ENCODE assay signal across 7 mouse cellular contexts in genomic region chr2:158673493-158673892, GRCm38 (mm10). TPM values are rescaled to one million over a fixed set of nuclear protein-coding genes. Genes with fewer than 3 reads are reported as not detected.
A peak's percentile ranks its signal among the peaks of the same experiment; 100 is the strongest.
DNase-seq lines count a peak whose midpoint lies in the region; ATAC-seq lines count a peak whose summit lies in the region.

No protein-coding gene starts in this region.

- peak; percentile 48 for ATAC-seq in forebrain, embryonic 14.5 days
- ATAC-seq in monocyte, adult 5-6 weeks (replicated peaks; ENCODE audit: insufficient number of reproducible peaks, low FRiP score, low TSS enrichment, poor library complexity, severe bottlenecking), result no peak
- ATAC-seq in megakaryocyte progenitor cell, adult 5-6 weeks (replicated peaks; ENCODE audit: poor library complexity), result no peak

- no peaks in the 10 kb centered on the region for H3K9me3 ChIP-seq in forebrain, embryonic 14.5 days (replicated peaks; ENCODE audit: control insufficient read depth, low read length)

- H3K4me3 ChIP-seq in forebrain, embryonic 14.5 days (ENCODE audit: low read depth, low read length), result no peak overlapping the region

- peaks cover 14% of the 10 kb centered on the region for H3K4me1 ChIP-seq in forebrain, embryonic 14.5 days (ENCODE audit: control insufficient read depth, insufficient read depth, low read length)

- no peak overlapping the region for H3K9ac ChIP-seq in forebrain, embryonic 14.5 days (ENCODE audit: low read length)

- H3K27me3 ChIP-seq in forebrain, embryonic 14.5 days (replicated peaks; ENCODE audit: control insufficient read depth, insufficient read depth, low read length), result peaks cover 6% of the 10 kb centered on the region
- H3K27me3 ChIP-seq in splenic B cell, adult 2 months (ENCODE audit: control insufficient read depth, insufficient read depth, low read length, poor library complexity, severe bottlenecking), result no peaks in the 10 kb centered on the region

- H3K27ac ChIP-seq in forebrain, embryonic 14.5 days (ENCODE audit: low read depth, low read length), result peak overlapping the region; percentile 71

- 66% methylated on average over 4 of the region's 4 CpGs for WGBS in forebrain, embryonic 14.5 days

- no peak overlapping the region for H3K4me2 ChIP-seq in forebrain, embryonic 14.5 days (ENCODE audit: low read length)

- intact Hi-C loops in left cerebral cortex, postnatal 4 days (cut with DNase I), result no loop called here
- intact Hi-C loops in left cerebral cortex, postnatal 25 days (cut with DNase I), result no loop called here

- peak; percentile 80 for DNase-seq in left cerebral cortex, postnatal 4 days
- DNase-seq in left cerebral cortex, postnatal 25 days (ENCODE audit: low spot score in 2 of 2), result no peak
- peak; percentile 71 for DNase-seq in forebrain, embryonic 14.5 days (ENCODE audit: low spot score)
- DNase-seq in layer of hippocampus, adult 9-10 months (ENCODE audit: low spot score), result peak; percentile 57
- DNase-seq in splenic B cell, adult 2 months (ENCODE audit: low read depth, low spot score), result peak; percentile 85

- no peaks in the 10 kb centered on the region for H3K36me3 ChIP-seq in forebrain, embryonic 14.5 days (ENCODE audit: control insufficient read depth, insufficient read depth, low read length)
- H3K36me3 ChIP-seq in splenic B cell, adult 2 months (ENCODE audit: control insufficient read depth, insufficient read depth, low read length, poor library complexity, severe bottlenecking), result no peaks in the 10 kb centered on the region

RNA-seq across cellular contexts. Expression of gene Ppp1r16b, which starts 8.3 kb away (rescaled TPM):
- total RNA-seq in left cerebral cortex, postnatal 4 days (2021), result 10 to 100 TPM; 50.2 to 51.0 TPM
- total RNA-seq in left cerebral cortex, postnatal 25 days (2021), result 100 to 1,000 TPM; 119 to 132 TPM
- 12.4 and 18.4 TPM in 2 replicates for polyA plus RNA-seq in forebrain, embryonic 14.5 days (2014; fragmentation: Nextera tagmentation; extraction: Ambion mirVana)
- 16.0 to 28.4 TPM (median 16.3 TPM) in 3 replicates for total RNA-seq in monocyte, adult 5-6 weeks (2017)
- 0.17 and 0.30 TPM in 2 replicates for total RNA-seq in megakaryocyte progenitor cell, adult 5-6 weeks (2015)
- total RNA-seq in megakaryocyte progenitor cell, adult 5-6 weeks (2017), result 0.07 and 0.08 TPM in 2 replicates

RNA-seq across cellular contexts. Expression of gene Actr5, which starts 48.8 kb away (rescaled TPM):
- 10 to 100 TPM; 14.3 to 15.5 TPM for total RNA-seq in left cerebral cortex, postnatal 4 days (2021)
- 1 to 10 TPM; 7.3 to 9.6 TPM for total RNA-seq in left cerebral cortex, postnatal 25 days (2021)
- 10.4 and 12.8 TPM in 2 replicates for polyA plus RNA-seq in forebrain, embryonic 14.5 days (2014; fragmentation: Nextera tagmentation; extraction: Ambion mirVana)
- total RNA-seq in monocyte, adult 5-6 weeks (2017), result 22.5 to 30.7 TPM (median 30.6 TPM) in 3 replicates
- total RNA-seq in megakaryocyte progenitor cell, adult 5-6 weeks (2015), result 9.1 and 14.7 TPM in 2 replicates
- total RNA-seq in megakaryocyte progenitor cell, adult 5-6 weeks (2017), result 14.5 and 18.7 TPM in 2 replicates

Comparison
In these comparisons a context has a peak if more than half of its experiments do, and no peak if none do; other contexts are left out.
1. DNase-seq: peak in left cerebral cortex, postnatal 4 days (single experiment), forebrain, embryonic 14.5 days (single experiment), layer of hippocampus, adult 9-10 months (single experiment) and splenic B cell, adult 2 months (single experiment); none in left cerebral cortex, postnatal 25 days (0 of 2).
2. RNA of gene Ppp1r16b, which starts 8.3 kb away (total RNA-seq): 119 to 132 TPM in left cerebral cortex, postnatal 25 days, 50.2 to 51.0 TPM in left cerebral cortex, postnatal 4 days and 16.0 to 28.4 TPM in monocyte, adult 5-6 weeks; 0.07 to 0.30 TPM in megakaryocyte progenitor cell, adult 5-6 weeks; every median in the first group is over 10 times any median in the second.